Mouse (Mus musculus): ENCODE results near the gene Lgals2. TPM values are rescaled to one million over a fixed set of nuclear protein-coding genes. Genes with fewer than 3 reads are reported as not detected.

Gene Lgals2
- polyA plus RNA-seq (2015; fragmentation: Nextera tagmentation; extraction: Ambion mirVana) = 1.0 and 1.2 TPM in 2 replicates

- Histone ChIP-seq H3K9ac (ENCODE audit: low read length) (no peak within 1 kb of the TSS), H3K9me3 (ENCODE audit: control insufficient read depth, low read length) (no peaks in the 10 kb centered on the region), H3K4me1 (replicated peaks; ENCODE audit: control insufficient read depth, insufficient read depth, low read length) (peaks cover 29% of the 10 kb centered on the region), H3K36me3 (ENCODE audit: control insufficient read depth, insufficient read depth, low read length) (no peaks in the 10 kb centered on the region), H3K27ac (ENCODE audit: low read length) (no peak within 1 kb of the TSS), H3K4me2 (ENCODE audit: low read depth, low read length) (no peak within 1 kb of the TSS), H3K4me3 (ENCODE audit: low read length) (no peak within 1 kb of the TSS), H3K27me3 (ENCODE audit: control insufficient read depth, insufficient read depth, low read depth, low read length) (no peaks in the 10 kb centered on the region)
- ATAC-seq (ENCODE audit: low read depth) = no peak
- WGBS = 52% methylated on average over 8 of the region's 8 CpGs
Measured at GRCm38 (mm10) chr15:78855303-78855965, at the start of gene Lgals2. TSS of gene Lgals2 (minus strand) at chr15:78855529.

GRCm38 (mm10) chr15:78903243-78903642, 47.9 kb upstream of the Lgals2 start:
- Histone ChIP-seq H3K4me1 (replicated peaks; ENCODE audit: control insufficient read depth, insufficient read depth, low read length) (peaks cover 25% of the 10 kb centered on the region), H3K27me3 (ENCODE audit: control insufficient read depth, insufficient read depth, low read depth, low read length) (no peaks in the 10 kb centered on the region), H3K36me3 (ENCODE audit: control insufficient read depth, insufficient read depth, low read length) (peaks cover 27% of the 10 kb centered on the region), H3K4me2 (ENCODE audit: low read depth, low read length) (no peak overlapping the region), H3K9ac (ENCODE audit: low read length) (peak overlapping the region; percentile 46), H3K4me3 (ENCODE audit: low read length) (no peak overlapping the region), H3K27ac (ENCODE audit: low read length) (no peak overlapping the region), H3K9me3 (ENCODE audit: control insufficient read depth, low read length) (no peaks in the 10 kb centered on the region)
- 2% methylated on average over 2 of the region's 2 CpGs for WGBS
- peak; percentile 11 for ATAC-seq (ENCODE audit: low read depth)

- 41% methylated on average over 8 of the region's 8 CpGs for WGBS
Measured at GRCm38 (mm10) chr15:78901422-78901789, 46.1 kb upstream of the Lgals2 start.

GRCm38 (mm10) chr15:78900585-78901421, 45.5 kb upstream of the Lgals2 start:
- ATAC-seq (ENCODE audit: low read depth) = peak; percentile 16; the same call in 1 of the 2 replicates
- Histone ChIP-seq H3K4me1 (replicated peaks; ENCODE audit: control insufficient read depth, insufficient read depth, low read length) (peaks cover 27% of the 10 kb centered on the region), H3K27me3 (ENCODE audit: control insufficient read depth, insufficient read depth, low read depth, low read length) (no peaks in the 10 kb centered on the region), H3K9ac (ENCODE audit: low read length) (peak overlapping the region; percentile 81), H3K9me3 (ENCODE audit: control insufficient read depth, low read length) (no peaks in the 10 kb centered on the region), H3K27ac (ENCODE audit: low read length) (peak overlapping the region; percentile 75), H3K4me3 (ENCODE audit: low read length) (peak overlapping the region; percentile 71), H3K4me2 (ENCODE audit: low read depth, low read length) (peak overlapping the region; percentile 77), H3K36me3 (ENCODE audit: control insufficient read depth, insufficient read depth, low read length) (peaks cover 13% of the 10 kb centered on the region; the same call in 1 of the 2 replicates)
- WGBS = 9% methylated on average over 18 of the region's 18 CpGs

More at GRCm38 (mm10) chr15:78901422-78901789, 46.1 kb upstream of the Lgals2 start:
- Histone ChIP-seq H3K9me3 (ENCODE audit: control insufficient read depth, low read length) (no peaks in the 10 kb centered on the region), H3K9ac (ENCODE audit: low read length) (peak overlapping the region; percentile 81), H3K4me3 (ENCODE audit: low read length) (peak overlapping the region; percentile 71), H3K36me3 (ENCODE audit: control insufficient read depth, insufficient read depth, low read length) (peaks cover 14% of the 10 kb centered on the region), H3K27ac (ENCODE audit: low read length) (peak overlapping the region; percentile 75), H3K4me2 (ENCODE audit: low read depth, low read length) (peak overlapping the region; percentile 77), H3K27me3 (ENCODE audit: control insufficient read depth, insufficient read depth, low read depth, low read length) (no peaks in the 10 kb centered on the region), H3K4me1 (replicated peaks; ENCODE audit: control insufficient read depth, insufficient read depth, low read length) (peaks cover 25% of the 10 kb centered on the region)
- no peak for ATAC-seq (ENCODE audit: low read depth)

- peaks cover 12% of the 10 kb centered on the region; the same call in 1 of the 2 replicates for H3K36me3 ChIP-seq (ENCODE audit: control insufficient read depth, insufficient read depth, low read length)
- H3K9me3 ChIP-seq (ENCODE audit: control insufficient read depth, low read length) = no peaks in the 10 kb centered on the region
- peak within 1 kb of the TSS; percentile 81 for H3K9ac ChIP-seq (ENCODE audit: low read length)
- ATAC-seq (ENCODE audit: low read depth) = peak; percentile 66
- H3K27ac ChIP-seq (ENCODE audit: low read length) = peak within 1 kb of the TSS; percentile 75
- under 1% methylated on average over 44 of the region's 47 CpGs for WGBS
- H3K4me1 ChIP-seq (replicated peaks; ENCODE audit: control insufficient read depth, insufficient read depth, low read length) = peaks cover 27% of the 10 kb centered on the region
- H3K4me3 ChIP-seq (ENCODE audit: low read length) = peak within 1 kb of the TSS; percentile 71
- peak within 1 kb of the TSS; percentile 77 for H3K4me2 ChIP-seq (ENCODE audit: low read depth, low read length)
- H3K27me3 ChIP-seq (ENCODE audit: control insufficient read depth, insufficient read depth, low read depth, low read length) = no peaks in the 10 kb centered on the region
Measured at GRCm38 (mm10) chr15:78899740-78900584, 44.6 kb upstream of the Lgals2 start, which contains the start of gene Sh3bp1. TSS of gene Sh3bp1 (plus strand) at chr15:78899768.

- H3K4me1 ChIP-seq (replicated peaks; ENCODE audit: control insufficient read depth, insufficient read depth, low read length) = peaks cover 27% of the 10 kb centered on the region
- peaks cover 7% of the 10 kb centered on the region; the same call in 1 of the 2 replicates for H3K36me3 ChIP-seq (ENCODE audit: control insufficient read depth, insufficient read depth, low read length)
- H3K9me3 ChIP-seq (ENCODE audit: control insufficient read depth, low read length) = no peaks in the 10 kb centered on the region
- WGBS = under 1% methylated on average over 17 of the region's 20 CpGs
- H3K4me2 ChIP-seq (ENCODE audit: low read depth, low read length) = peak within 1 kb of the TSS; percentile 77
- no peak for ATAC-seq (ENCODE audit: low read depth)
- H3K9ac ChIP-seq (ENCODE audit: low read length) = peak within 1 kb of the TSS; percentile 81
- H3K4me3 ChIP-seq (ENCODE audit: low read length) = peak within 1 kb of the TSS; percentile 71
- H3K27me3 ChIP-seq (ENCODE audit: control insufficient read depth, insufficient read depth, low read depth, low read length) = no peaks in the 10 kb centered on the region
- H3K27ac ChIP-seq (ENCODE audit: low read length) = peak within 1 kb of the TSS; percentile 75
Measured at GRCm38 (mm10) chr15:78899409-78899739, 44.0 kb upstream of the Lgals2 start, which contains the start of gene Gm49510. TSS of gene Gm49510 (plus strand) at chr15:78899667.

GRCm38 (mm10) chr15:78898507-78899001, 43.2 kb upstream of the Lgals2 start:
- Histone ChIP-seq H3K9me3 (ENCODE audit: control insufficient read depth, low read length) (no peaks in the 10 kb centered on the region), H3K9ac (ENCODE audit: low read length) (peak overlapping the region; percentile 81), H3K4me2 (ENCODE audit: low read depth, low read length) (peak overlapping the region; percentile 77), H3K27ac (ENCODE audit: low read length) (peak overlapping the region; percentile 19; the same call in 1 of the 2 replicates), H3K4me1 (replicated peaks; ENCODE audit: control insufficient read depth, insufficient read depth, low read length) (peaks cover 31% of the 10 kb centered on the region), H3K4me3 (ENCODE audit: low read length) (no peak overlapping the region; the same call in 1 of the 2 replicates), H3K36me3 (ENCODE audit: control insufficient read depth, insufficient read depth, low read length) (peaks cover under 1% of the 10 kb centered on the region; the same call in 1 of the 2 replicates), H3K27me3 (ENCODE audit: control insufficient read depth, insufficient read depth, low read depth, low read length) (no peaks in the 10 kb centered on the region)
- WGBS = 52% methylated on average over 6 of the region's 6 CpGs
- ATAC-seq (ENCODE audit: low read depth) = no peak

GRCm38 (mm10) chr15:78897488-78897887, 42.2 kb upstream of the Lgals2 start:
- H3K36me3 ChIP-seq (ENCODE audit: control insufficient read depth, insufficient read depth, low read length) = peaks cover 2% of the 10 kb centered on the region; the same call in 1 of the 2 replicates

More at GRCm38 (mm10) chr15:78897488-78897887, 42.2 kb upstream of the Lgals2 start:
- WGBS = 82% methylated on average over 4 of the region's 4 CpGs
- Histone ChIP-seq H3K27ac (ENCODE audit: low read length) (no peak overlapping the region), H3K4me3 (ENCODE audit: low read length) (no peak overlapping the region), H3K4me2 (ENCODE audit: low read depth, low read length) (no peak overlapping the region), H3K9me3 (ENCODE audit: control insufficient read depth, low read length) (no peaks in the 10 kb centered on the region), H3K4me1 (replicated peaks; ENCODE audit: control insufficient read depth, insufficient read depth, low read length) (peaks cover 29% of the 10 kb centered on the region), H3K27me3 (ENCODE audit: control insufficient read depth, insufficient read depth, low read depth, low read length) (no peaks in the 10 kb centered on the region), H3K9ac (ENCODE audit: low read length) (no peak overlapping the region)
- no peak for ATAC-seq (ENCODE audit: low read depth)

All from lung, embryonic 16.5 days (tissue).